Mouse (Mus musculus) right cerebral cortex, adult 2 months (tissue): ENCODE data around the gene Vac14.

Experiments
- DNase-seq, 2 experiments: peaks; one replicate each; pipeline ENCODE4 v3.0.0; 2021 to 2022; ENCODE audit warnings: low spot score in 2 of 2

The Vac14 gene

GRCm38 (mm10) chr8:110717131-110717530 lies 98.7 kb downstream of the Vac14 start:
- no peak for DNase-seq

GRCm38 (mm10) chr8:110718209-110718968 lies 100.0 kb downstream of the Vac14 start:
- no peak for DNase-seq

- DNase-seq: no peak
These were observed 100.7 kb downstream of the Vac14 start for GRCm38 (mm10) chr8:110718969-110719670.

- DNase-seq: no peak
These were observed 101.7 kb downstream of the Vac14 start for GRCm38 (mm10) chr8:110719898-110720653.

- peak; percentile 65 to 70 for DNase-seq
These were observed 102.6 kb downstream of the Vac14 start, which contains the start of gene Mtss1l for GRCm38 (mm10) chr8:110720685-110721598. Gene Mtss1l, plus strand, starts transcription at chr8:110721476.

- no peak for DNase-seq
These were observed 103.4 kb downstream of the Vac14 start for GRCm38 (mm10) chr8:110721606-110722413.

GRCm38 (mm10) chr8:110722414-110723011 lies 104.1 kb downstream of the Vac14 start:
- no peak for DNase-seq

- DNase-seq: no peak
These were observed 106.1 kb downstream of the Vac14 start for GRCm38 (mm10) chr8:110724493-110724892.

- DNase-seq: no peak
These were observed 106.9 kb downstream of the Vac14 start for GRCm38 (mm10) chr8:110725084-110725838.

GRCm38 (mm10) chr8:110726893-110727292 lies 108.5 kb downstream of the Vac14 start:
- peak in 1 of 2 experiments; percentile 63 for DNase-seq

- DNase-seq: peak in 1 of 2 experiments; percentile 58
These were observed 113.0 kb downstream of the Vac14 start for GRCm38 (mm10) chr8:110731346-110731859.

- no peak for DNase-seq
These were observed 114.7 kb downstream of the Vac14 start for GRCm38 (mm10) chr8:110733036-110733435.

- no peak for DNase-seq
These were observed 120.3 kb downstream of the Vac14 start for GRCm38 (mm10) chr8:110738591-110739195.

- no peak for DNase-seq
These were observed 122.3 kb downstream of the Vac14 start for GRCm38 (mm10) chr8:110740629-110741175.

GRCm38 (mm10) chr8:110741816-110742451 lies 123.5 kb downstream of the Vac14 start:
- DNase-seq: no peak

GRCm38 (mm10) chr8:110742452-110742818 lies 124.0 kb downstream of the Vac14 start:
- DNase-seq: no peak

- DNase-seq: no peak
These were observed 126.8 kb downstream of the Vac14 start for GRCm38 (mm10) chr8:110745162-110745561.

GRCm38 (mm10) chr8:110746661-110747060 lies 128.3 kb downstream of the Vac14 start:
- DNase-seq: no peak
